Mouse (Mus musculus) heart, postnatal 10 days (tissue): Measurements from ENCODE around the gene Paxx. TPM values are rescaled to one million over a fixed set of nuclear protein-coding genes. Genes with fewer than 3 reads are reported as not detected.

ENCODE experiments used
- DNase-seq, 2 experiments: peaks; one replicate each; pipeline ENCODE4 v3.0.0; 2021
- intact Hi-C: fragments of 180-260 bp; cut with DNase I; formaldehyde crosslinking; loops from one replicate; pipeline ENCODE4 v1.15.1; 2025
- total RNA-seq, 2 experiments: library from RNA; stranded (reverse); gene quantifications; 2 replicates each; pipeline ENCODE4 v1.2.3; 2021

The Paxx gene
- total RNA-seq, 2 experiments from 2014 or later, result 33.3 to 39.5 TPM

DNA sequence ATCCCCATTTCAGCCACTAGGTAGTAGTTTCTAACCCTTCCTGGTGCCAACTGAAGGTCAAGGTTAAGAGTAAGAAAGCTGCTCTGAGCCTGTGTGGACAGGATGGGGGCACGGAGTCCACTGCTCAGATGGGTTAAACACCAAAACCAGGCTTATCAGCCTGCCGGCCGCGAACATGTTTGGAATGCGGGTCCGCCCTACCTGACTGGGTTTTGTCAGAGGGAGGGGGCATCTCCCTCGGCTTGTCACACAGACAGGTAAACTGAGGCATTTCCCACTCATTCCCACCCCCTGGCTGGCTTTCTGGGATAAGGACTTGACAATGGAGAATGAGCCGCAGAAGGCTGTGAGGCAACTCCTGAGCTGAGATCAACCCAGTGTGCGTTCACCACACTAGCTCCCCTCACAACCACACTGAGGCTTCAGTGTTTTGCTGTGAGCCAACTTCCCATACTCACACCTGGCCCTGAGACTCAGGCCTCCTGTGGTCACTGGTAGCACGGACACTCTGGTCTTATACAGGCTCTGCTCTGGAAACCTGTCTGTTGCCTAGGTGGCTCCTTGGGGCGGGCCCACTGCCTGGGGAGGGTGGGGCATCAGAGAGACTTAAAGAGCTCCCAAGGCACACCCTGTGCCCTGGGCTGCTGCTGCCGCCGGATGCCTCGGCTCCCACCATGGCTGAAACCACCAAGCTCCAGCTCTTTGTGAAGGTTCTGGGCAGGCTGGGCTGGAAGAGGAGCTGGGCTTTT, 4.5 kb downstream of the Paxx start, which contains the start of gene Clic3:
TSS of gene Clic3 (plus strand) at position 634 of the 749 bp plus-strand sequence.
- DNase-seq, result peak in 1 of 2 experiments; percentile 8
- intact Hi-C loops, result no loop called here

- no peak for DNase-seq
- intact Hi-C loops, result no loop called here
These were observed 7.9 kb downstream of the Paxx start for GRCm38 (mm10) chr2:25452951-25453350.

DNA sequence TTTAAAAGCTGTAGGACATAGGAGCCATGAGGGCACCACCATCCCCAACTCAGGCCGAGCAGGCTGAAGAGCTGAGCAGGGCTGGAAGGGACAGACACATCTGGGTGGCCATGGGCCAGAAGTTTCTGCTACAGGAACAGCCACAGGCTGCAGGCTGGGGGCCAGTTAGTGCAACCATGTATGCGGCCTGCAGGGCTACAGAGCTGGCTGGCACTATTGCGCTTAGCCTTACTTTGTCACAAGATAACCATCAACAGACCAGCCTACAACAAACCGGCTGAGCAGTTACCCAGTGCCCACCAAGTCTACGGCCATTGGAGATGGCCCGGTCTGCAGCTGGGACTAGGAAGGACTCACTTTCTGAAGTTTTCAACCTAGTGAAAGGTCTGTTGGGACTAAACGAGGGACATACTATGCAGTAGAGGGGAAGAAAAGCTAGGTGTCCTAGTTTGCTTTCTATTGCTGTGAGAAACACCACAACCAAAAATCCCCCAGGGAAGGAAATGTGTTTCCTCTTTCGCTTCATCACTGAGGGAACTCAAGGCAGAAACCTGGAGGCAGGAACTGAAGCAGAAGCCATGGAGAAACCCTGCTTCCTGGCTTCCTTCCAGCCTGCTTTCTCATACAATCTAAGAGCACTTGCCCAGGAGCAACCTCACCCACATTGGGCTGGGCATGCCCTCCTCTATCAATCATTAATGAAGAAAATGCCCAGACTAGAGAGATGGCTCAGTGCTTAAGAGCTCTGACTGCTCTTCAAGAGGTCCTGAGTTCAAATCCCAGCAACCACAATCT, 9.8 kb downstream of the Paxx start:
- intact Hi-C loops, result no loop called here
- no peak for DNase-seq

GRCm38 (mm10) chr2:25442682-25443081, 18.2 kb downstream of the Paxx start:
- intact Hi-C loops, result no loop called here
- no peak for DNase-seq

GRCm38 (mm10) chr2:25441067-25441466, 19.8 kb downstream of the Paxx start:
- no peak for DNase-seq
- intact Hi-C loops, result no loop called here

GRCm38 (mm10) chr2:25436286-25436820, 24.5 kb downstream of the Paxx start:
- intact Hi-C loops, result no loop called here
- DNase-seq, result no peak

- DNase-seq, result no peak
- intact Hi-C loops, result no loop called here
These were observed 26.6 kb downstream of the Paxx start for GRCm38 (mm10) chr2:25434292-25434691.

DNA sequence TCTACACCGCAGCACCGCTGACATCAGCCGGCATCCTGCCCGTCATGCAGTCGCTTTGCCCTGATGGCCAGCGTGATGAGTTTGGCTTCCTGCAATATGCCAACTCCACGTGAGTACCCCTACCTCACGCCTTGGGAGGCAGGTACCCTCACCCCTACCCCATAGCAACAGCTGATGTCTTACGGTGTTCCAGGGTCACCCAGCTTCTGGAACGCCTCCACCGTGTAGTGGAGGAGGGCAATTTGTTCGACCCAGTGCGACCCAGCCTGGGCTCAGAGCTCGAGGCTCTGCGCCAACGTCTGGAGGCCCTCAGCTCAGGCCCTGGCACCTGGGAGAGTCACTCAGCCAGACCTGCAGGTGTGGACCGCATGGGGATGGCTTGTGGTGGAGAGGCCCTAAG, 27.8 kb downstream of the Paxx start:
- DNase-seq, result no peak
- intact Hi-C loops, result no loop called here

DNA sequence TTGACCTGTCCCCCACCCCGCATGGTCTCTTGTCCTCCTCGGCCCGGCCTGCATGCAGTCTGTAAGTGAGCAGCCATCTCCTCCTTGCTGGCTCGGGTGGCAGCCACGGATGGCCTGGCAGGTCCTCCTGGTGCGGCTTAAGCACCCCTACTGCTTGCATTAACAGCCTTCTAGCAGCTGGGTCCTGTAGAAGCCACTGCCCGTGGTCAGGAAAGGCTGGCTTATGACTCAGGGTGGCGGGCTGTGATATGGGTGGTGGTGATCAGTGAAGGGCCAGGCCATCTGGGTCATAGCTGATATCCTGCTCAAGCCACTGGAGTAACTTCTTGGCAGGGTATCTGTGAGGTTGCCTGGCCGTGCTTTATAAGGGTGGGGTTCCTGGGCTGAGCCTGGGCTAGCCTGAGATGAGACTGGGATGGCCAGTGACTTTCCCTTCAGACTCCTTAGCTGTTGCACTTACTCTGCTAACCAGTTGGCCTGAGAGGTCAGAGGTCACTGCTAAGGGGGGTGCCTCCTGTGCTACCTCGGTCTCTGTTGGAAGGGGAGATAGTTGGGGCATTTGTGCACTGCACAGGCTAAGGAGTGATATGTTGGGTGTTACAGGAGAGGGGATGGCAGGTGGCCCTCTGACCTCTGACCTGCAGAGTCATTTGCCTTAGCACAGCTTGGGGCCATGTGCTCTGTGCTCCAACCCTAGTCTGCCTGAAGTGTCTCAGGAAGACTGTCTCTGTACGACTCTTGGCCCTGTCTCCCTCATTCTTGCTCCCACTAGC, 28.4 kb downstream of the Paxx start:
- DNase-seq, result no peak
- intact Hi-C loops, result no loop called here

DNA sequence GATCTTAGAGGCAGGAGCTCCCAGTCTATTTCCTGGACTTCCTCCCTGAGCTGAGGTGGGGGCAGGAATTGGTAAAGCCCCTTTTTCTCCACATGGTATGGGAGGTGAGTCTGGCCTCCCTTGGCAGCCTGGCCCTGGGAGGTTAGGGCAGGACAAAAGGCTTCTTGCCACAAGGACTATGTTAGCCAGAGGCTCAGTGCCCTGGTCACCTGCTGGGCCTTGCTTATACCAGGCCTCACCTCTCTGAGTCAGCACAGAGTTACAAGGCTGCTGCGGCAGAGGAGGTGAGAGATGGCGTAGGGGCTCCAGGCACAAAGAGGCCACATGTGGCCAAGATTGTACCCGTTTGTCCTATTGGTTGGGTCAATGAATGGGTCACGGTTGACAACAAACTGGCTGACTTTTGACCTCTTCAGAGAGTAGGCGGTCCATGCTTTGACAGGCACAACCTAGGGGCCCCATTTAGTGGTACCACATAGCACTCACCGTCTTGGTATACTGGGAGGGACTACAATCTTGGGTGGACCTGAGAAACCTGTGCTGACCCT, 29.5 kb downstream of the Paxx start:
- intact Hi-C loops, result no loop called here
- no peak for DNase-seq

DNA sequence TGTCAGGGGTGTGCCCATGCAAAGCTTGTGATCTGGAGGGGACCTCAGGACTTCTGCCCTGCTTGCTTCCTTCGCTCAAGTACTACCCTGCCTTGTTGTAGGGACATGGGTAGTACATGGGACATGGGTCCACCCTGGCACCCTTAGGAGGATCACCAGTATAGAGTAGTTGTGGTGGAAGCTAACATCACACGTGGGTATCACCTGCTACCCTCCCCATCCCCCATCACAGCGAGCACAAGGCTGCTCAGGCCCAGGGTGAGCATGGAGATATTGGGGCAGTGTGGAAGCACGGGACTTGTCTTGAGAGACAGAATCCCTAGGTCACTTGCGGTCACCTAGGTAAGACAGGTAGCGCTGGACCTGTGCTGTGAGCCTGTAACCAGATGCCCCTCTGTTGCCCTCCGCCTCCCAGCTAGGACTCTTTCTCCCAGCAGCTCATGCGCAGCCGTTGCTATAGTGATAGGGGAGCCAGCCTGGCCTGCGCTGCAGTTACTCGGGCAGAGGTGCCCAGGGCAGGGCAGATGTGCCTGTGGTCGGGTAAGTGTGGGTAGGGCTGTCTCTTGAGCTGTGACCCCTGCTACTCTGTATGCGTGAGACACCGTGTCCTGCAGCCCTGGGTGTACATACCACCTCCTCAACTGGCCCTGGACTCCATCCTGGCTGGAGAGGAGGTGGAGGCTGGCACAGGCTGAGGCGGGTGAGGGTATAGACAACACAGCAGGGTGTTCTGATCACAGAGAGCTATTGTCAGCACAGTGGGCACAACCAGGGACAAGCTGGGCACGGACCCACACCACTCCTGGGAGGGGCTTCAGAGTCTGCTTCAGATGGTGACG, 30.3 kb downstream of the Paxx start:
- intact Hi-C loops, result no loop called here
- DNase-seq, result no peak

GRCm38 (mm10) chr2:25429435-25430180, 31.3 kb downstream of the Paxx start:
- intact Hi-C loops, result loop anchor here (2.0 to 10.0 kb wide), 3 partner anchors 31 to 125 kb away; partner anchors contain the start of genes Edf1 and Paxx
- DNase-seq, result peak in 1 of 2 experiments; percentile 20

- intact Hi-C loops, result loop anchor here (2.0 to 10.0 kb wide), 3 partner anchors 32 to 126 kb away; partner anchors contain the start of genes Edf1 and Paxx
- peak; percentile 94 for DNase-seq
These were observed 32.3 kb downstream of the Paxx start, which contains the start of gene Abca2 for GRCm38 (mm10) chr2:25428442-25429236. TSS of gene Abca2 (plus strand) at chr2:25428703.

- intact Hi-C loops, result loop anchor here (2.0 to 10.0 kb wide), 3 partner anchors 50 to 128 kb away; partner anchors contain the start of gene Edf1
These were observed 33.6 kb downstream of the Paxx start for GRCm38 (mm10) chr2:25427256-25427655.

GRCm38 (mm10) chr2:25426721-25427191, 34.1 kb downstream of the Paxx start:
- DNase-seq, result peak; percentile 70 to 81
- intact Hi-C loops, result loop anchor here (2.0 to 10.0 kb wide), 3 partner anchors 50 to 128 kb away; partner anchors contain the start of gene Edf1

More at GRCm38 (mm10) chr2:25427256-25427655, 33.6 kb downstream of the Paxx start:
- no peak for DNase-seq

DNA sequence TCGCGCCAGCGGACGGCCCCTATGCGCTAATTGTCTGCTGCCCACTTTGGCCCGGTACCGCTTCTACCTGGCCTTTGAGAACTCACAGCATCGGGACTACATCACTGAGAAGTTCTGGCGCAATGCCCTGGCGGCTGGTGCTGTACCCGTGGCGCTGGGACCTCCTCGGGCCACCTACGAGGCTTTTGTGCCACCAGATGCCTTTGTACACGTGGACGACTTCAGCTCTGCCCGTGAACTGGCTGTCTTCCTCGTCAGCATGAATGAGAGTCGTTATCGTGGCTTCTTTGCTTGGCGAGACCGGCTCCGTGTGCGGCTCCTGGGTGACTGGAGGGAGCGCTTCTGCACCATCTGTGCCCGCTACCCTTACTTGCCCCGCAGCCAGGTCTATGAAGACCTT, 35.4 kb downstream of the Paxx start:
- intact Hi-C loops, result loop anchor here (5.0 to 10.0 kb wide), 2 partner anchors 72 to 129 kb away; partner anchors contain the start of gene Edf1
- DNase-seq, result no peak

GRCm38 (mm10) chr2:25423626-25424025, 37.3 kb downstream of the Paxx start:
- DNase-seq, result no peak
- intact Hi-C loops, result loop anchor here (10.0 kb wide), 1 partner anchor 131 kb away; the partner anchor contains the start of gene Edf1
